Mouse (Mus musculus) layer of hippocampus, adult 9-11 months (tissue): ENCODE measurements around the gene Glo1.

ENCODE experiments used
- DNase-seq: peaks from one replicate; pipeline ENCODE4 v3.0.0; 2022

The Glo1 gene

GRCm38 (mm10) chr17:30612075-30612859 is 14.4 kb downstream of the Glo1 start:
- peak; percentile 100 for DNase-seq

GRCm38 (mm10) chr17:30611221-30612074 is 15.2 kb downstream of the Glo1 start:
- DNase-seq, result no peak

- DNase-seq, result no peak
These were observed 15.9 kb downstream of the Glo1 start for GRCm38 (mm10) chr17:30610739-30611138.

GRCm38 (mm10) chr17:30609980-30610307 is 16.7 kb downstream of the Glo1 start:
- DNase-seq, result no peak

- DNase-seq, result peak; percentile 72
These were observed 17.2 kb downstream of the Glo1 start for GRCm38 (mm10) chr17:30609305-30609979.

GRCm38 (mm10) chr17:30607909-30608495 is 18.7 kb downstream of the Glo1 start:
- no peak for DNase-seq

GRCm38 (mm10) chr17:30607330-30607729 is 19.3 kb downstream of the Glo1 start:
- no peak for DNase-seq

GRCm38 (mm10) chr17:30606634-30607081 is 20.0 kb downstream of the Glo1 start:
- no peak for DNase-seq

GRCm38 (mm10) chr17:30606206-30606605 is 20.5 kb downstream of the Glo1 start:
- no peak for DNase-seq

- DNase-seq, result no peak
These were observed 21.7 kb downstream of the Glo1 start for GRCm38 (mm10) chr17:30605001-30605400.

- no peak for DNase-seq
These were observed 22.4 kb downstream of the Glo1 start for GRCm38 (mm10) chr17:30604296-30604695.

- DNase-seq, result no peak
These were observed 24.5 kb downstream of the Glo1 start for GRCm38 (mm10) chr17:30602175-30602574.

GRCm38 (mm10) chr17:30598300-30598699 is 28.4 kb downstream of the Glo1 start:
- DNase-seq, result no peak

- no peak for DNase-seq
These were observed 28.9 kb downstream of the Glo1 start for GRCm38 (mm10) chr17:30597786-30598185.

GRCm38 (mm10) chr17:30594846-30595245 is 31.8 kb downstream of the Glo1 start:
- DNase-seq, result no peak

- DNase-seq, result no peak
These were observed 32.3 kb downstream of the Glo1 start for GRCm38 (mm10) chr17:30594407-30594806.

- DNase-seq, result peak; percentile 72
These were observed 36.1 kb downstream of the Glo1 start for GRCm38 (mm10) chr17:30590417-30591198.

GRCm38 (mm10) chr17:30583258-30584001 is 43.2 kb downstream of the Glo1 start:
- DNase-seq, result peak; percentile 78

GRCm38 (mm10) chr17:30582313-30582712 is 44.4 kb downstream of the Glo1 start:
- no peak for DNase-seq

GRCm38 (mm10) chr17:30581201-30581600 is 45.5 kb downstream of the Glo1 start:
- peak; percentile 94 for DNase-seq

GRCm38 (mm10) chr17:30580781-30581180 is 45.9 kb downstream of the Glo1 start:
- DNase-seq, result peak; percentile 84
